Mouse (Mus musculus): ENCODE results near the gene Zbtb41. TPM values are rescaled to one million over a fixed set of nuclear protein-coding genes. Genes with fewer than 3 reads are reported as not detected.

Gene Zbtb41
- total RNA-seq, 2 experiments from 2014 or later: 17.6 to 21.1 TPM

GRCm38 (mm10) chr1:139495408-139495807 lies 73.3 kb downstream of the Zbtb41 start:
- no peak overlapping the region for H3K4me3 ChIP-seq
- TF ChIP-seq CTCF (IDR thresholded peaks at IDR 0.05): no peak
- DNase-seq: no peak
- intact Hi-C loops (cut with DNase I): no loop called here
- no peak overlapping the region for H3K27ac ChIP-seq

- no peak overlapping the region for H3K4me3 ChIP-seq
- intact Hi-C loops (cut with DNase I): no loop called here
- TF ChIP-seq CTCF (IDR thresholded peaks at IDR 0.05): no peak
- DNase-seq: no peak
- H3K27ac ChIP-seq: no peak overlapping the region
These were observed 74.1 kb downstream of the Zbtb41 start for GRCm38 (mm10) chr1:139496212-139496611.

GRCm38 (mm10) chr1:139499751-139500150 lies 77.7 kb downstream of the Zbtb41 start:
- H3K4me3 ChIP-seq: no peak overlapping the region
- H3K27ac ChIP-seq: no peak overlapping the region
- intact Hi-C loops (cut with DNase I): no loop called here
- TF ChIP-seq CTCF (IDR thresholded peaks at IDR 0.05): no peak
- no peak for DNase-seq

GRCm38 (mm10) chr1:139501258-139501752 lies 79.2 kb downstream of the Zbtb41 start, which contains the start of gene F13b:
TSS of gene F13b (plus strand) at chr1:139501702.
- intact Hi-C loops (cut with DNase I): no loop called here
- no peak for DNase-seq
- TF ChIP-seq CTCF (IDR thresholded peaks at IDR 0.05): no peak
- no peak within 1 kb of the TSS for H3K27ac ChIP-seq
- no peak within 1 kb of the TSS for H3K4me3 ChIP-seq

Other genes with a start within 250 kb of the Zbtb41 start
- not detected for gene Crb1, start 45.2 kb upstream of the Zbtb41 start, total RNA-seq (2021)
- under 1 TPM; 0.03 TPM for gene Aspm, start 32.5 kb downstream of the Zbtb41 start, total RNA-seq (2021)
- not detected for gene F13b, start 79.4 kb downstream of the Zbtb41 start, total RNA-seq (2021)
- gene Cfhr1, start 138.0 kb downstream of the Zbtb41 start, total RNA-seq (2021): not detected